Mouse (Mus musculus): ENCODE measurements around the gene Mau2. TPM values are rescaled to one million over a fixed set of nuclear protein-coding genes. Genes with fewer than 3 reads are reported as not detected.
"Not testable (repeated sequence)": the region's sequence is repeated elsewhere in the genome, so short reads cannot be mapped to it uniquely, and the experiment has no call there.

Gene Mau2
- polyA plus RNA-seq, 2 experiments: 50.5 to 85.5 TPM

GRCm38 (mm10) chr8:70073120-70073519, 30.6 kb upstream of the Mau2 start:
- ATAC-seq (ENCODE audit: low FRiP score, low read depth) (no peak), DNase-seq (ENCODE audit: low spot score) (no peak)
- 68% methylated on average over 8 of the region's 8 CpGs for whole genome bisulfite sequencing
- H3K4me3 ChIP-seq (replicated peaks; ENCODE audit: low read length): no peak overlapping the region
- H3K9me3 ChIP-seq (ENCODE audit: control insufficient read depth, low read length): no peaks in the 10 kb centered on the region
- no peak for TF ChIP-seq POLR2A (IDR thresholded peaks at IDR 0.05; ENCODE audit: borderline replicate concordance, extremely low read depth, insufficient read depth, insufficient read length)
- H3K36me3 ChIP-seq (ENCODE audit: control insufficient read depth, insufficient read depth, low read length): peaks cover 39% of the 10 kb centered on the region
- H3K27me3 ChIP-seq (ENCODE audit: control insufficient read depth, insufficient read depth, low read length): no peaks in the 10 kb centered on the region
- 0 out of 2 replicates have a peak, but pooled peaks cover 6% of the 10 kb centered on the region for H3K4me1 ChIP-seq (ENCODE audit: control insufficient read depth, insufficient read depth, low read length)
- peak overlapping the region; percentile 37 for H3K4me2 ChIP-seq (replicated peaks; ENCODE audit: low read depth, low read length, severe bottlenecking)
- no peak overlapping the region for H3K27ac ChIP-seq (replicated peaks; ENCODE audit: low read depth, low read length)
- peak overlapping the region; percentile 40; the same call in 1 of the 2 replicates for H3K9ac ChIP-seq (ENCODE audit: low read depth, low read length, severe bottlenecking)

- WGBS: 13% methylated on average over 16 of the region's 27 CpGs
- no peak for DNase-seq (ENCODE audit: low spot score)
- TF ChIP-seq POLR2A (IDR thresholded peaks at IDR 0.05; ENCODE audit: borderline replicate concordance, extremely low read depth, insufficient read depth, insufficient read length): no peak
- Histone ChIP-seq H3K36me3 (ENCODE audit: control insufficient read depth, insufficient read depth, low read length) (peaks cover 44% of the 10 kb centered on the region), H3K27me3 (ENCODE audit: control insufficient read depth, insufficient read depth, low read length) (no peaks in the 10 kb centered on the region), H3K9ac (ENCODE audit: low read depth, low read length, severe bottlenecking) (peak within 1 kb of the TSS; percentile 40; the same call in 1 of the 2 replicates), H3K9me3 (ENCODE audit: control insufficient read depth, low read length) (no peaks in the 10 kb centered on the region), H3K4me2 (replicated peaks; ENCODE audit: low read depth, low read length, severe bottlenecking) (peak within 1 kb of the TSS; percentile 37), H3K4me3 (replicated peaks; ENCODE audit: low read length) (0 out of 2 replicates have a peak within 1 kb of the TSS, but pooled peaks have one; percentile 5), H3K27ac (replicated peaks; ENCODE audit: low read depth, low read length) (no peak within 1 kb of the TSS), H3K4me1 (ENCODE audit: control insufficient read depth, insufficient read depth, low read length) (0 out of 2 replicates have a peak, but pooled peaks cover 6% of the 10 kb centered on the region)
- peak; percentile 34; the same call in 1 of the 2 replicates for ATAC-seq (ENCODE audit: low FRiP score, low read depth)
These were observed 30.0 kb upstream of the Mau2 start, which contains the start of gene Tm6sf2 for GRCm38 (mm10) chr8:70072441-70073069. Gene Tm6sf2, plus strand, starts transcription at chr8:70072924.

DNA sequence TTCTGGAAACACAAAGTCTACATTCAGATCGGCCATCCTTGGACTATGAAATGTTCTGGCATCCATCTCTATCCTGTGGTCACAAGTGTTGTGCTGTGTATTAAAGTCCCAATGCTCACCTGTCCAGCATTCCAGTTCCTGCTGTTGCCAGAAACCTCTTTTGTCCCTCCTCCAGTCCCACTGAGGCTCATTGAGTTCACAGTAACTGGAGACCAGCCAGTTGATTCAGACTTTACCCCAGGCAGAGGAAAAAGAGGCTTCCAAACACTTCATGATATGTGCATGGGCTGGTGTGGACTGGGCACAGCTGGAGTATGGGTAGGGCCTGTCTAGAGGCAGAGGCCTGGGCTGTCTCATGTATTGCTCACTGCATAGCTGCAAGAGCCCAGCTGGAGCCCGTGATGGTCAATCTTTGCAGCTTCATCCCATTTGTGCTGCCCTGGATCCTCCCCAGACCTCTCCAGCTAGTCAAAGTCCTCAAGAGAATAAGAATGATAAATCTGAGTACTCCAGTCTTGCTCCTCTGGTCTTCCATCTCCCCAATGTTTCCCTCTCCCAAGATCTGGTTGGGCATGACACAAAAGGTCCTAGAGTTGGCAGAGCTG, 29.4 kb upstream of the Mau2 start:
- Histone ChIP-seq H3K4me1 (ENCODE audit: control insufficient read depth, insufficient read depth, low read length) (0 out of 2 replicates have a peak, but pooled peaks cover 6% of the 10 kb centered on the region), H3K4me2 (replicated peaks; ENCODE audit: low read depth, low read length, severe bottlenecking) (no peak overlapping the region), H3K9ac (ENCODE audit: low read depth, low read length, severe bottlenecking) (no peak overlapping the region), H3K4me3 (replicated peaks; ENCODE audit: low read length) (no peak overlapping the region), H3K9me3 (ENCODE audit: control insufficient read depth, low read length) (no peaks in the 10 kb centered on the region), H3K36me3 (ENCODE audit: control insufficient read depth, insufficient read depth, low read length) (peaks cover 49% of the 10 kb centered on the region), H3K27ac (replicated peaks; ENCODE audit: low read depth, low read length) (no peak overlapping the region), H3K27me3 (ENCODE audit: control insufficient read depth, insufficient read depth, low read length) (no peaks in the 10 kb centered on the region)
- 74% methylated on average over 2 of the region's 2 CpGs for WGBS
- TF ChIP-seq POLR2A (IDR thresholded peaks at IDR 0.05; ENCODE audit: borderline replicate concordance, extremely low read depth, insufficient read depth, insufficient read length): no peak
- DNase-seq (ENCODE audit: low spot score) (no peak), ATAC-seq (ENCODE audit: low FRiP score, low read depth) (no peak)

DNA sequence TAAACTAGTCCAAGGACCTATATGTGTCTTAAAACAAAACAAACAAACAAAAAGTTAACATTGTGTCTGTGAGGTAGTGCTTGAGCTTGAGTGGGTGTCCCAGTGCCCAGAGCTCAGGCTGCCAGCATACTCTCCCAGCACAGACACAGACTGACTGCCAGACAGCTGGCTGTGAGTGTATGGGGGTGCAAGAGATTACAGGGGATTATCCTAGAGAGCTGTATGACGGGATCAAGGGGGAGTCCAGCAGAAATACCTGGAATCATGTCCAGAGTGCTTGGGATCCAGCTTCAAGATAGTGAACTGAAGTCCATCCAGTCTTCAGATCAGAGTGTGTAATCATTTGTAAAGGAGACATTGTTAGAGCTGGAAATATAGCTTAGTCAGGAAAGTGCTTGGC, 15.2 kb upstream of the Mau2 start:
- no peak overlapping the region for H3K9ac ChIP-seq (ENCODE audit: low read depth, low read length, severe bottlenecking)
- peaks cover 86% of the 10 kb centered on the region for H3K36me3 ChIP-seq (ENCODE audit: control insufficient read depth, insufficient read depth, low read length)
- WGBS: 78% methylated on average over 1 of the region's 1 CpGs
- H3K4me3 ChIP-seq (replicated peaks; ENCODE audit: low read length): no peak overlapping the region
- no peak for ATAC-seq (ENCODE audit: low FRiP score, low read depth)
- H3K4me1 ChIP-seq (ENCODE audit: control insufficient read depth, insufficient read depth, low read length): no peaks in the 10 kb centered on the region
- no peak overlapping the region for H3K27ac ChIP-seq (replicated peaks; ENCODE audit: low read depth, low read length)
- TF ChIP-seq POLR2A (IDR thresholded peaks at IDR 0.05; ENCODE audit: borderline replicate concordance, extremely low read depth, insufficient read depth, insufficient read length): no peak
- no peaks in the 10 kb centered on the region for H3K9me3 ChIP-seq (ENCODE audit: control insufficient read depth, low read length)
- no peak for DNase-seq (ENCODE audit: low spot score)
- H3K27me3 ChIP-seq (ENCODE audit: control insufficient read depth, insufficient read depth, low read length): no peaks in the 10 kb centered on the region
- no peak overlapping the region for H3K4me2 ChIP-seq (replicated peaks; ENCODE audit: low read depth, low read length, severe bottlenecking)

DNA sequence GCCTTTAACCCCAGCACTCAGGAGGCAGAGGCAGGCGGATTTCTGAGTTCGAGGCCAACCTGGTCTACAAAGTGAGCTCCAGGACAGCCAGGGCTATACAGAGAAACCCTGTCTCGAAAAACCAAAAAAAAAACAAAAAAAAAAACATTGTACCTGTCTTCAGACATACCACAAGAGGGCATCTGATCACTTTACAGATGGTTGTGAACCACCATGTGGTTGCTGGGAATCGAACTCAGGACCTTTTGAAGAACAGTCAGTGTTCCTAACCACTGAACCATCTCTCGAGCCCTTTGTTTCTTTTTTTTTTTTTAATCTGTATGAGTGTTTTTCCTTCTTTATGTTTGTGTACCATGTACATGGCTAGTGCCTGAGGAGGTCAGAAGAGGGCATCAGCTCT, 7.9 kb upstream of the Mau2 start:
- H3K36me3 ChIP-seq (ENCODE audit: control insufficient read depth, insufficient read depth, low read length): peaks cover 60% of the 10 kb centered on the region

More for the DNA sequence above, 7.9 kb upstream of the Mau2 start:
- H3K4me3 ChIP-seq (replicated peaks; ENCODE audit: low read length); ATAC-seq (ENCODE audit: low FRiP score, low read depth); H3K4me1 ChIP-seq (ENCODE audit: control insufficient read depth, insufficient read depth, low read length); H3K9ac ChIP-seq (ENCODE audit: low read depth, low read length, severe bottlenecking); DNase-seq (ENCODE audit: low spot score); H3K27me3 ChIP-seq (ENCODE audit: control insufficient read depth, insufficient read depth, low read length); H3K4me2 ChIP-seq (replicated peaks; ENCODE audit: low read depth, low read length, severe bottlenecking); H3K9me3 ChIP-seq (ENCODE audit: control insufficient read depth, low read length); H3K27ac ChIP-seq (replicated peaks; ENCODE audit: low read depth, low read length): not testable (repeated sequence)
- WGBS: 95% methylated on average over 5 of the region's 5 CpGs
